Mouse (Mus musculus) ovary, adult 2 months (tissue): Measurements from ENCODE around the gene Atp6ap2. TPM values are rescaled to one million over a fixed set of nuclear protein-coding genes. Genes with fewer than 3 reads are reported as not detected.

ENCODE experiments used
- polyA plus RNA-seq: library from polyadenylated mRNA; depleted of rRNA; stranded (reverse); fragments of >200 nt; gene quantifications from 2 replicates; pipeline ENCODE4 v1.2.3, GENCODE M21; 2012; rRNA removed

The Atp6ap2 gene
- 5.6 and 7.4 TPM in 2 replicates for polyA plus RNA-seq

DNA sequence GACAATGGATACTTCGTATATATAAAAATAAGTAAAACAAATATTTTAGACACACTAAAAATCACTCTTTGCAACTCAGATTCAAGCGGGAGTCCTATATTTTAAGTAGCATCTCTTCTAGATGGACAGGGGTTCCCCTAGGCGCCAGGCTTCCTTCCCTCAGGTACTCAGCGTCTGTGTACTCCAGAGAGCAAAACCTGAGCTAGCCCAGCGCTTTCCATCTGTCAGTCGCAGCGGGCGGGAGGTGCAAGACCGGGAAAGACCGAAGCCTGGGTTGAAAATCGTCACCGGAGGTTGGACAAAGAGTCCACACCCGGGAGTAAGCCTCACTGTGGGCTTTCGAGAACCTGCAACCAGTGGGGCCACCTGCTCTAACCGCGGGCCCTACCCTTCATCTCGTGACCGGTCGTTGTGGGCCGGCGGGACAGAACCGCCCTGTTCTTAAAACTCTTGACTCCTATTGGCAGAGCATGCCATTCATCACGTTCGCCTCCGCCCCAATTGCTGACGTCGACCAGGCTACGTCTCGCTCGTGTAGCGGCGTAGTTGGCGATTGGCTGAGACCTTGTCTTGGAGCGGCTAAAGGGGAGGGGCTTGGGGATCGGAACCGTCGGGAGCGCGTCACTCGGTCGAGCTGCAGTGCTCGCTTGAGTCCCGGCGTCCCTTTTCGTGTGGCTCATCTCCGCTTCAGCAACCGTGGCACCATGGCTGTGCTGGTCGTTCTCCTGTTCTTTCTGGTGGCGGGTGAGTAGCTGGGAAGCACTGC lies at the start of gene Atp6ap2:
Gene Atp6ap2 (plus strand): TSS at position 610 of the 766 bp plus-strand sequence.

Other genes starting within 250 kb of the Atp6ap2 start
- 11.0 and 13.7 TPM in 2 replicates for gene 1810030O07Rik, start 85.9 kb downstream of the Atp6ap2 start, polyA plus RNA-seq
- gene Med14, start 174.3 kb downstream of the Atp6ap2 start, polyA plus RNA-seq = 19.5 and 23.9 TPM in 2 replicates